Mouse (Mus musculus): ENCODE measurements around the gene Rubcnl.

GRCm38 (mm10) chr14:75030764-75031163, 14.9 kb downstream of the Rubcnl start:
- TF ChIP-seq CTCF (IDR thresholded peaks at IDR 0.05 in 2 of 3, conservative IDR thresholded peaks at IDR 0.05 in 1 of 3; ENCODE audit: control insufficient read depth in 1 of 3, insufficient read depth in 1 of 3, low read depth in 2 of 3, low read length in 3 of 3, poor library complexity in 1 of 3, severe bottlenecking in 1 of 3): no peak
- no peak for TF ChIP-seq RCOR1 (IDR thresholded peaks at IDR 0.05; ENCODE audit: low read depth, low read length)
- TF ChIP-seq SMC3 (IDR thresholded peaks at IDR 0.05; ENCODE audit: low read depth, low read length): no peak
- TF ChIP-seq MAZ (IDR thresholded peaks at IDR 0.05; ENCODE audit: low read depth, low read length): no peak
- no peak for TF ChIP-seq KAT2A (conservative IDR thresholded peaks at IDR 0.05; ENCODE audit: low read depth, low read length)
- TF ChIP-seq HCFC1 (IDR thresholded peaks at IDR 0.05; ENCODE audit: low read depth, low read length): no peak
- TF ChIP-seq POLR2A (IDR thresholded peaks at IDR 0.05; ENCODE audit: control insufficient read depth in 1 of 2, insufficient read depth in 1 of 2, low read depth in 1 of 2, low read length in 2 of 2, poor library complexity in 1 of 2): no peak

Measured in MEL (cell line).